Mouse (Mus musculus) neutrophil, adult 5-6 weeks (primary cell): ENCODE measurements around the gene Zbtb42. TPM values are rescaled to one million over a fixed set of nuclear protein-coding genes. Genes with fewer than 3 reads are reported as not detected.
A peak's percentile ranks its signal among the peaks of the same experiment; 100 is the strongest.

Source experiments
- ATAC-seq: fragments of 151-379, 151-347 bp; 2 replicates; pipeline ENCODE4 v1.8.0; 2017; ENCODE audit warnings: mild to moderate bottlenecking, moderate TSS enrichment; ENCODE audit not compliant: insufficient number of reproducible peaks, poor library complexity, low FRiP score, severe bottlenecking; ENCODE audit errors: extremely low read depth
- total RNA-seq: library from RNA; stranded (forward); fragments of 200-1000 nt; gene quantifications from 2 replicates; pipeline ENCODE4 v1.2.3, GENCODE M21; 2017

The Zbtb42 gene
- total RNA-seq, 1 experiment from 2014 or later: 15.0 TPM

GRCm38 (mm10) chr12:112721424-112722239, 43.0 kb downstream of the Zbtb42 start:
- ATAC-seq: 0 out of 2 replicates have a peak, but pooled peaks have one; percentile 18

- no peak for ATAC-seq
These were observed 43.8 kb downstream of the Zbtb42 start for GRCm38 (mm10) chr12:112722240-112723027.

GRCm38 (mm10) chr12:112723028-112723330, 44.4 kb downstream of the Zbtb42 start:
- ATAC-seq: no peak

GRCm38 (mm10) chr12:112723445-112723844, 44.8 kb downstream of the Zbtb42 start:
- ATAC-seq: no peak

GRCm38 (mm10) chr12:112724077-112724805, 45.6 kb downstream of the Zbtb42 start:
- peak; percentile 34; the same call in 1 of the 2 replicates for ATAC-seq

- ATAC-seq: no peak
These were observed 49.2 kb downstream of the Zbtb42 start for GRCm38 (mm10) chr12:112727801-112728200.

GRCm38 (mm10) chr12:112730808-112731207, 52.2 kb downstream of the Zbtb42 start:
- no peak for ATAC-seq

Other genes starting within 250 kb of the Zbtb42 start
- gene A530016L24Rik, start 189.4 kb upstream of the Zbtb42 start, total RNA-seq: not detected in 2 replicates
- gene Tmem179, start 162.1 kb upstream of the Zbtb42 start, total RNA-seq: not detected in 2 replicates
- gene Inf2, start 90.0 kb upstream of the Zbtb42 start, total RNA-seq: 5.8 and 6.5 TPM in 2 replicates
- 39.0 and 45.2 TPM in 2 replicates for gene Adssl1, start 58.8 kb upstream of the Zbtb42 start, total RNA-seq
- 45.4 and 52.7 TPM in 2 replicates for gene Siva1, start 34.1 kb upstream of the Zbtb42 start, total RNA-seq
- gene Akt1, start 3.9 kb upstream of the Zbtb42 start, total RNA-seq: 197 and 218 TPM in 2 replicates
- 4.8 and 5.7 TPM in 2 replicates for gene Cep170b, start 41.6 kb downstream of the Zbtb42 start, total RNA-seq
- gene Pld4, start 81.8 kb downstream of the Zbtb42 start, total RNA-seq: 98.0 and 114 TPM in 2 replicates
- gene Ahnak2, start 123.8 kb downstream of the Zbtb42 start, total RNA-seq: not detected in 2 replicates
- 0.37 and 0.70 TPM in 2 replicates for gene Clba1, start 130.1 kb downstream of the Zbtb42 start, total RNA-seq
- 30.7 and 32.0 TPM in 2 replicates for gene Cdca4, start 150.6 kb downstream of the Zbtb42 start, total RNA-seq
- gene Gpr132, start 189.4 kb downstream of the Zbtb42 start, total RNA-seq: 40.9 and 41.1 TPM in 2 replicates